Mouse (Mus musculus) T-helper 17 cell (primary cell): ENCODE measurements at regions not wholly inside any gene's neighbourhood (a gene's known extent, or its start where the extent isn't known, plus 50 kb on each side); places are given as distances from the start of the nearest gene placed in this dataset.
"Not testable (repeated sequence)": the region's sequence is repeated elsewhere in the genome, so short reads cannot be mapped to it uniquely, and the experiment has no call there.

Source experiments
- in situ Hi-C, 2 experiments: fragments of 300-600 bp; cut with MboI, MseI; formaldehyde crosslinking; loops; 1 replicate in 1 of 2; 2 replicates in 1 of 2; pipeline ENCODE4 v1.15.1; 2025; ENCODE audit warnings: high pct_unique_total_duplicates in 2 of 2

DNA sequence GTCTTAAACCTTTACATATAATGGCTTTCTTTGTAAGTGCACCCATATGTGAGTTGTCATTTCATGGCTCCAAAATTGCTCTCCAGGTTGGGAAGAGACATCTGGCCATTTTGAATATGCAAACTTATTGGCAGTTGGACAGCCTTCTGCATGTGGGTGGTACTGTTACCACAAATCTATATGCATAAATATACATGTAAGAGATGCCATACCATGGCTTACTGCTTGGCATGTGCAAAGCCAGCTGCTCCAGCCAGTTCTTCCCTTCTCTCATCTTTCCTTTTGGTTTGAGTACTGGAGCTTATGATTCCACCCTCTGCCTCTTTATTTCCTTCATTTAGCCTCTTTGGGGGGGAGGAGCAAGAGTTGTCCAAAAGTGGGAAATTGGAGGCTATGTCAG is 312.7 kb downstream of the Plekhb2 start:
- in situ Hi-C loops, result no loop called here

DNA sequence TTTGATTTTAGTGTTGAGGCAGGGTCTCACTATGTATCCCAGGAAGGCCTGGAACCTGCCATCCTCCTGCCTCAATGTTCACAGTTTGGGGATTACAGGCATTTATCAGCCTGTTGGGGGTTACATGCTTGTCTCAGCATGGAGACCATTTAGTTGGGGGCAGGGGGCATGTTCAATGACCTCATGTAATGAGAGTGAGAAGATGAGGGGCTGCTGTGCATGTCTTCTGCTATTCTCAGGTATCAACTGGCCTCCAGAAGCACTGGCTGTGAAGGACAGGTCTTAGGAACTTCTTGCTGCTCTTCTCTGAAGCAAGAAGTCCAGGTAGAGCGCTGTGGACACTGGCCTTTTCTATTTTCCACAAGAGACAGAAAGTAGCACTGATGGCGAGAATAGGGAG is 350.9 kb downstream of the Plekhb2 start:
- in situ Hi-C loops, result no loop called here

DNA sequence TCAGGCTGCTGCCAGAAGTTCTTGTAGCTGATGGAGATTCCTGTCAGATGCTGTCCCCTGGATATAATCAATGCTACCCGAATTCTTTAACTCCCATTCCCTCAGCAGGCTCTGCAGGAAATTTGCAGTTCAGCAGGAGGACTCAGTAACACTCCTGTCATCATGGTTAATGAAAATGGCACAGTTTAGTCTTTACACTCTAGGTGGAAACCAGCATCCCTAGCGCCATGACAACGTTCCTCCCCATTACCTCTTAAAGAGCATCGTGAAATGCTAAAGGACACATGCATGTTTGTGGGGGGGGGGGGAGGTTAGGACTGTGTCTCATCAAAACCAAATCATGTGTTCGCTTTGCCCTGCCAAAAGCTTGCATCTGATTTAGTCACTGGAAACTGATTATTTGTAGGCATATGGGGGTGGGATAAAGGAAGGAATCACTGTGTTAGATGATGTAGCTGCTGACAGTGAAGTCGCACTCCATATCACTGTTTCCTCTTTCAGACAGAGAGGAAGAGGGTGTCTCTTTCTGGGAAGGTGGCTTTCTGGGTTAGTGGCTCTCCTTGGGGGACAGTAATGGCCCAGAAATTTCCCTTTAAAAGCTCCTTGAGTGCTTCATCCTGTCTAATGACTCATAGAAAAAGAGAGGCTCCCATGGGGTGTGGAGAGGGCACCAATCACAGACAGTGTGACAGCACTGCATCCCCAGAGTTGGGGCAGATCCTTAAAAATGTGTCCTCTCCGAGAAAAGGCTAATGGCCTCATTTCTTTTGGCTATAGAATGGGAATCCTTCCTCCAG is 351.5 kb downstream of the Plekhb2 start:
- in situ Hi-C loops, result no loop called here

DNA sequence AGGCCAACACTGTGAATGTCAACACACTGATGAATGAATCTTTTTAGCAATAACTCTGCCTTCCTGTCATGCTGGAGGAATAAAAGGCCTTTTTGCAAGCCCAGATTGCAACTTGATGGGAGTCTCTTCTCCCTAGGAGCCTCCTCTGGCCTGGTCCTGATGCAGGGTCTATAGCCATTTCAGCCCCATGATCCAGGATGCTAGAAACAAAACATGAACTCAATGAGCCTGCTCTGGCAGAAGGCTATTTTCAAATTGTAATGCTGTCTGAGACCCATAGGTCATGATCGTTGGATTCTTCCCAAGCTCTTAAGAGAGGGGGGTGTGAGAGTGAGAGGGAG is 352.1 kb downstream of the Plekhb2 start:
- in situ Hi-C loops, result no loop called here

- in situ Hi-C loops, result no loop called here
Measured at GRCm38 (mm10) chr1:35202551-35202950, 352.8 kb downstream of the Plekhb2 start.

DNA sequence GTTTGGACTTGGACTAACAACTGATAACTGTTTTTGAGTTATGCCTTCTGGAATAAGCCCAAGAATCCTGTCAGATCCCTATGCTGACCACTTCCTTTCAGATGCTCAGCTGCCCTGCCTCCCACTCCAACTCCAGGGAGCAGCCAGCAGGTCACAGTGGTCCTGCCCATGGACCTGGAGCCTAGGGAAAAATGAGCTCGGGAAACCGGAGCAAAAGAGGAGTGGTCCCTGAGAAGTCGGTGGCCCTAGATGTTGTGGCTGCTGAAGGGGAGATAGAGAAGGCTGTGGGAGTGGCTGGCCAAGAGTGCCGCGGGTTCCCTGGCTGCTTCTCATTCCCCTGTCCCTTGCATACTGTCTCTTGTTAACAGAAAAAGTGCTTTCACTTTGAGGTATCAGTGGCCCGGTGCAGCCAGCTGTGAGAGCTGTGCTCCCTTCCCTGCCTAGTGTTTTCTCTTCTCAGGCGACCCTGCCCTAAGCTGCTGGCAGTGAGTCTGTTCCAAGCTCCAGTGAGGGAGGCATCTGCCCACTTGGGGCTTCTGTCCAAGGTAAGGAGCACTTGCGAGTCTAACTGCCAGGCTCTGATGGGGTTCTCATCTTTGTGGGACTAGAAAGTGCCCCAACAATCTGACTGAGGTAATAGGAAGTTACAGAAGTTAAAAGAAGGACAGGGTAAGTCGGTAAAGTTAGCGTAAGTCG is 357.2 kb downstream of the Plekhb2 start:
- in situ Hi-C loops, result no loop called here

DNA sequence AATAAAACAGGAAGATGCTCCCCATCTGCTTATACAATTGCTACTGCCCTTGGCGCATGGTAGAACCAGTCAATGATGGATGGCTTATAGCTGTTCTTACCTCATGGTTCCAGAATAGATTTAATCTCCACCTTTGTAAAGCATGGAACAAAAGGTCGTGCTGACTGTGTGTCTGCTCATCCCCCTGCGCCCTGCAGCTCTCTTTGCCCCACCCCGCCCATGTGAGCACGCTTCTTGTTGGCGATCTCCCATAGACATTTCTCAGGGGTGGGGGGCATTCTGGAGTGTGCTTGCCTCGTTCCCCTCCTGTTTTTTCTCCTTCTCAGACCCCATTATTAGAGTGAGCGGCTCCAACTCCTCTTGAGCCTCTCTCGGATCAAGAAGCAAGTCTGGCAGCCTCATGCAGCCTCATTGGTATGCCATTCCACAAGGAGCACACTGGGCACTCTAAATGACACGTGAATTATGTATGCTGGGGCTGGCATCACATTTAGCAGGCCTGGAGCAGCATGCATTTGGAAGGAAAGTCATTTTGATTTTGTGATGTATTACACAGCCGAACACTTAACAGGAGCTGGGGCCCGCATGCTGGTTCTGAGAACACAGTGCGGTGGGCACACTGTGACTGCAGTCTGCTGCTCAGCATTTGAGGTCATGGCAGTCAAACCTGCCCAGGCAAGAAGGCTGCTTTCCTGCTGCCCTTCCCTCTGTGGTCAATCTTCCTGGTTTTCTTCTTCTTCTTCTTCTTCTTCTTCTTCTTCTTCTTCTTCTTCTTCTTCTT is 362.5 kb downstream of the Plekhb2 start:
- in situ Hi-C loops, result no loop called here

GRCm38 (mm10) chr1:35213875-35214274 is 364.1 kb downstream of the Plekhb2 start:
- in situ Hi-C loops, result no loop called here

GRCm38 (mm10) chr1:35216411-35216810 is 366.6 kb downstream of the Plekhb2 start:
- in situ Hi-C loops, result no loop called here

DNA sequence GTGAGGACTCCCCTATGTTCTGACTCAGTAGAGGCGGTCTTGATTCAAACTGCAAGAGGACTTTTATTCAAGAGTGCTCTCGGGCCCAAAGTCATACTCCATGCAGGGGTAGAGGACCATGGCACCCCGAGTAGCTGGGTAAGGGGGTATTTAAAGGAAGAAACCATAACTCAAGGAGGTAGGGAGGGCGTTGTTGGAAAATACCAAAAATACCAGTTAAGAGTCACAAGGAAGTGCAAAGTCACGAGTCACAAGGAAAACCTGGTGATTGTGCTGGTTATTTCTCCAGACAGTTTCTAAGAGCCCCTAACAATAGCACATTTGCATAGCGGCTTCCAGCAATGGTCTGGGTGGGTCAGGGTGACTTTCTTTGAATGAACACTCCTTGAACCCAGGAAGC is 370.4 kb downstream of the Plekhb2 start:
- in situ Hi-C loops, result not testable (repeated sequence)

- in situ Hi-C loops, result no loop called here
Measured at GRCm38 (mm10) chr1:35220751-35221150, 371.0 kb downstream of the Plekhb2 start.

DNA sequence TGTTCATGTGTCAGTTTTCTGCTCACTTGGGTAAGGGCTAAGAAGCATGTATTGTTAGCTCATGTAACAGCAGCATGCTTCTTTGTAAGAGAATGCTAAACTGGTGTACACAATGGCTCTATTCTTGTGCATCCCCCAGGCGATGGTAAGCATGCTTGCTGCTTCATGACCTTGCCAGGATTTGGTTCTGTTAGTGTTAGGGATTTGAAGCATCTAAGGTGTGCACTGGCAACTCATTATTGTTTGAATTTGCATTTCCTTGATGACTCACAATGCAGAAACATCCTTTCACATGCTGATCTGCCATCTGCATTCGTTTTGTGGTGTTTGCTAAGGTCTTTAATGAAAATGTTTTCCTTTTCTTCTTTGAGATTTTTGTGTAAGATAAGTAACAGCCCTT is 382.8 kb downstream of the Plekhb2 start:
- in situ Hi-C loops, result no loop called here

DNA sequence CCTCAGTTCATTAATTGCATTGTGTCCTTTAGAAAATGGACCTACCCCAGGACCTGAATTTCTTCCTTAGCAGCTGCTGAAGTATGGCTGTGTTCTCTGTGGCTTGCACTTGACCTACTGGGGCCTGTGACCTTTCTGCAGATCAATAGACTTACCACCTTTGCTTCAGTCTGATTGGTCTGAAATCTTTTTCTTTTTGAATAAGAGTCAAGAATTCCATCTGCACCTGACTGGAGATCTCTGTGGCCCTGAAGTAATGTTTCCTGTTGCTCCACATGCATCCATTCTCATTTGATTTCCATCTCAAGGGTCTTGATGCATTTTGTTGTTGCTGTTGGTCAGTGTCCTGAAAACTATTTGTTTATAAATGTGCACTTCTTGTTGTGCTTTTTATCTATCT is 388.4 kb downstream of the Plekhb2 start:
- in situ Hi-C loops, result no loop called here

DNA sequence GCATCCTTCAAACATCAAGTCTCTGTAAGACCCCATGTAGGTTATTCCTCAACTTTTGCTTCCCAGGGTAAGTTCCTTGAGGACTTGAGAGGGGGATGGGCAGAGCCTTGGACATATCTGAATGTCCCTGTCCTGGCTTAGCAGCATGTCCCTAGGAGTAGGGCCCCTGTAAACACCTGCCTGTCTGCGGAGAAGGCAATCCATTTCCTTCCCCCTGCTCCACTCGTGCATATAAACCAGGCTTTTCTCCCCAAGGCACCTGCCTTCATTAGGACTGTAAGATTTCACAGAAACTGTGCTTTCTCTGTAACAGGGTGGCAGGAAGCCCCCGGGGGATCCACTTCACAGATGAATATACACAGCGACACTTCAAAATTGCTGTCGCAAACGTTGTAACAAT is 393.1 kb downstream of the Plekhb2 start:
- in situ Hi-C loops, result no loop called here

DNA sequence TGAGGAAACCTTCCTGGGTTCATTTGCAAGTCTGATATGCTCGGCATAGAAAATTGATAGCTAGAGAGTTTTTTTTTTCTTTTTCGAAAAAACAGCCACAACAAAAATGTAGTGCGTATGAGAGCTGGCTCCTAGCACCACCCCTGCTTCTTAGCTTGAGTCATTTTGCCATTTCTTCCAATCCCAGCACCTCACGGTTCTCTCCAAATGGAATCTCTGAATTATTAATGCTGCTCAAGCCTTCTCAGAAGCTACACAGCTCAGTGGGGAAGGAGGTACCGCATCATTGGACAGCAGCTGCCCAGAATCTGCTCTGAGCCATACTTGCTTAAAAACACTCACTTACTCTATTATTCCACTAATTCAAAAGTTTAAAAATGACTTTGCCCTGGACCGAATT is 393.6 kb downstream of the Plekhb2 start:
- in situ Hi-C loops, result no loop called here

DNA sequence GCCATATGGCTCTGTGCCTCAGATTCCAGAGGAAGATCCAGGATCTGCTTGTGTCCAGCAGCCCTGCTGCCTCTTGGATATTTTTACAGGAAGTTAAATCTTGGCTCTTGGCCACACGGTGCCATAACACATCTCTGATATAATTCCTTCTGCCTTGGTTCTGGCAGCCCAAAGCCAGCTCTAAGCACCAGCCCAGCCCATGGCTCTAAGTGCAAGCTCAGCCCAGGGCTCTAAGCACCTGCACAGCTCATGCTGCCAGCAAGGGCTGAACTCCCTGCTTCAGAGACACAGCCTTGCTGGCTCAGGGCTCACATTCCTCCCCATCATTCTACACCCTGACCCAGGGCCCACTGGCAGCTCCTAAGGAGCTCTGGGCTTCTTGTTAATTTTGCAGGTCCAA is 415.3 kb downstream of the Plekhb2 start:
- in situ Hi-C loops, result no loop called here

- in situ Hi-C loops, result no loop called here
Measured at GRCm38 (mm10) chr1:35266626-35267025, 416.9 kb downstream of the Plekhb2 start.

GRCm38 (mm10) chr1:35267883-35268282 is 418.1 kb downstream of the Plekhb2 start:
- in situ Hi-C loops, result no loop called here

DNA sequence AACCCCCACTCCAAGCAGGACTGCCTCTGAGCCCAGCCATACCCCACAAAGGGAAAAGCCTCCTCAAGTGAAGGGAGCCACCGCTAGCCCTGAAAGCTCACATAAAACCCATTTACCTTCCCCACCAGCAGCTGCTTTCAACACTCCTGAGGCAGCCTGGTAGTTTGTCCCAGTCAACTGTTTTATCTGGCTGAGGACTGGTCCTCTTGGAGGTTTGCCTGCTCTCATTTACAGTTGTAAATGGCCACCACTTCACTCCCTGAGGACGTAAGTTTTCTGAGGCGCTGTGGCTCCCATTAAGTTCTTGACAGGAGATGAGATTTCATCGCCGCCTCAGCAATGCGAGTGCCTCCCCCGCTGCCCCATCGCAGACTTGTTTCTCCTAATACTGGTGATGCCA is 425.2 kb downstream of the Plekhb2 start:
- in situ Hi-C loops, result no loop called here
